Mouse (Mus musculus): ENCODE results near the gene Babam2. TPM values are rescaled to one million over a fixed set of nuclear protein-coding genes. Genes with fewer than 3 reads are reported as not detected.

Babam2 gene
- polyA plus RNA-seq, 1 experiment from 2014 or later: 32.3 TPM

DNA sequence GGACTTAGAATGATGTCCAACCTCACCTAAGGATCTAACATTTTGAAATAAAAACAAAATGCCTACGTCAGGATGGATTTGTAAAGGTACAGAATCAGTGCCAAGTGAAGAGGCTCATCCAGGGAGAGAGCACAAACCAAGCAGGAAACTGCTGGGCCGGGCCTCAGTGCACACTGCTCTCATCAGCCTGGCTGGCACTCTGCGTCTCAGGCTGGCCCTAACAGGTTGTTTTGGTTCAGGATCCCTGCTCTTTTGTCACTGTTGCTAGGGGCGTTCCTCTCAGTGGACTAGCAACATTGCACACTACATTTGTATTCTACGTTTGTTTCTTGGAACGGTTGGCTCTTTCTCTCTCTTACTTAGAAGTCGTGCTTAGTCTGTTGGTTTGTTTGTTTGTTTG is 231.5 kb downstream of the Babam2 start:
- Histone ChIP-seq H3K4me2 (ENCODE audit: low read length) (no peak overlapping the region), H3K27me3 (replicated peaks; ENCODE audit: control insufficient read depth, insufficient read depth, low read length) (no peaks in the 10 kb centered on the region), H3K9ac (ENCODE audit: low read length) (no peak overlapping the region), H3K4me3 (ENCODE audit: low read depth, low read length) (no peak overlapping the region), H3K9me3 (replicated peaks; ENCODE audit: control insufficient read depth, low read length) (no peaks in the 10 kb centered on the region), H3K4me1 (ENCODE audit: control insufficient read depth, insufficient read depth, low read length) (peaks cover 3% of the 10 kb centered on the region; the same call in 1 of the 2 replicates), H3K27ac (ENCODE audit: low read depth, low read length) (no peak overlapping the region), H3K36me3 (ENCODE audit: control insufficient read depth, insufficient read depth, low read length) (no peaks in the 10 kb centered on the region)
- ATAC-seq (peak; percentile 80; the same call in 1 of the 2 replicates), DNase-seq (ENCODE audit: low spot score) (peak; percentile 72)
- WGBS: 19% methylated on average over 7 of the region's 7 CpGs

DNA sequence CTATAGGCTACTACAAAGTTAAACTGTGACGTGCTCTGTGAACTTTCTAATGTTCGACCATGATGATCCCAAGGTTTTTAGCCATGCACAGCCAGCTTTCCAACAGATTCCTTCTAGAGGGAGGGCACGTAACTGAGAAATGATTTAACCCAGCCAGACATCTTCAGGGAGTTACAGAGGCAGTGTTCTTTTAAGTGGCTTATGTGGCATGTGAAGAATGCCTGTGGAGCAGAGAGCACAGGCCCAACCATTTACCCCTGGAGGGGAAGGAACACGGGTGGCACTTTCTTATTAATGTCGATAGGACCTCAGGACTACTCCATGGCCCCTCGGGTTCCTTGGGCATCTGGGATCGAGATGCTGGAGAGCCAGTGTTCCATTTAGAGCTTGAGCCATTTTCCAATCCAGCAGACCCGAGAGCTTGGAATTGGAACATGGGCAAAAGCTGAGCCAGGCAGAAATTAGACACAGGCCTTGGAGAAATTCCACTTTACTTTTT is 233.7 kb downstream of the Babam2 start:
- whole genome bisulfite sequencing: 85% methylated on average over 8 of the region's 8 CpGs

DNA sequence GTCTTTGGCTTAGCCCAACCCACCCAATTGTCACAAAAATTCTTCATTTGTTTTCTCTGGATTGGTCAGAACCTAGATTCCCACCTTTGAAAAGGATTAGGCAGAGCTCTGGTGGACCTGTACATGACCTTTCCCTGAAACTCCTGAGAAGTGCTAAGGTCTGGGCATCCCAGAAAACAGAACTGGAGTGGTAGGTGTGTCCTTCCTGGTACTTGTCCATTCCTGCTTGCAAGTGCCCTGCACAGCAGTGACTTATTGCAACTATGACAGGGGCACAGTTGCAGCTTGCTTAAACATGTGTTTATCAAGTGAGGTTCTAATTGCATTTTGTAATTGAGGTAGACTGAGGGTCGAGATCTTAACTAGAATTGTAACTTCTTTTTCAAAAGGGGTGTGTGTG is 234.2 kb downstream of the Babam2 start:
- no peaks in the 10 kb centered on the region for H3K9me3 ChIP-seq (replicated peaks; ENCODE audit: control insufficient read depth, low read length)
- ATAC-seq (no peak), DNase-seq (ENCODE audit: low spot score) (no peak)
- no peaks in the 10 kb centered on the region for H3K27me3 ChIP-seq (replicated peaks; ENCODE audit: control insufficient read depth, insufficient read depth, low read length)
- WGBS: 86% methylated on average over 1 of the region's 1 CpGs
- no peak overlapping the region for H3K27ac ChIP-seq (ENCODE audit: low read depth, low read length)
- H3K4me2 ChIP-seq (ENCODE audit: low read length): no peak overlapping the region
- H3K4me3 ChIP-seq (ENCODE audit: low read depth, low read length): no peak overlapping the region
- H3K9ac ChIP-seq (ENCODE audit: low read length): no peak overlapping the region
- H3K36me3 ChIP-seq (ENCODE audit: control insufficient read depth, insufficient read depth, low read length): no peaks in the 10 kb centered on the region
- peaks cover 3% of the 10 kb centered on the region; the same call in 1 of the 2 replicates for H3K4me1 ChIP-seq (ENCODE audit: control insufficient read depth, insufficient read depth, low read length)

More for the DNA sequence above, 233.7 kb downstream of the Babam2 start:
- no peaks in the 10 kb centered on the region for H3K36me3 ChIP-seq (ENCODE audit: control insufficient read depth, insufficient read depth, low read length)
- H3K4me2 ChIP-seq (ENCODE audit: low read length): no peak overlapping the region
- H3K4me1 ChIP-seq (ENCODE audit: control insufficient read depth, insufficient read depth, low read length): peaks cover 3% of the 10 kb centered on the region; the same call in 1 of the 2 replicates
- H3K27ac ChIP-seq (ENCODE audit: low read depth, low read length): no peak overlapping the region
- no peaks in the 10 kb centered on the region for H3K27me3 ChIP-seq (replicated peaks; ENCODE audit: control insufficient read depth, insufficient read depth, low read length)
- no peak overlapping the region for H3K4me3 ChIP-seq (ENCODE audit: low read depth, low read length)
- no peak for DNase-seq (ENCODE audit: low spot score)
- H3K9me3 ChIP-seq (replicated peaks; ENCODE audit: control insufficient read depth, low read length): no peaks in the 10 kb centered on the region
- no peak for ATAC-seq
- H3K9ac ChIP-seq (ENCODE audit: low read length): no peak overlapping the region

DNA sequence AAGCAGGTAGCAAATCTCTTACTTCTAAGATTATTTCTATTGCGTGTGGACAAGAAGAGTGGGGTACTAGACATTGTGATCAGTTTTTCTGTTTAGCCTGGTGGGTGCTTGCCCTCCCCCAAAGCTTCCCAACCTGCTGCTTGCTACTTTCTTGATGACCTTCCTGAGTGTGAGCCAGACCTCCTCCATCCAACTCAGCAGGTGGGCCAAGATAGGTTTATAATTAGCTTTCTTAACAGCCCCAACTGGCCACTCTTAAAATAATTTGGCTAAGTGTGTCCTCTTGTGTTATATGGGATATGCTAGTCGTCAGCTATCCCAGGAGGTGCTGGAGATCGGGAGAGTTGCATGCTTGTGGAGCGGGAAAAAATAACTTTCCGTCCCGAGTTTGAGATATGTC is 235.8 kb downstream of the Babam2 start:
- no peak for ATAC-seq
- H3K27ac ChIP-seq (ENCODE audit: low read depth, low read length): no peak overlapping the region

DNA sequence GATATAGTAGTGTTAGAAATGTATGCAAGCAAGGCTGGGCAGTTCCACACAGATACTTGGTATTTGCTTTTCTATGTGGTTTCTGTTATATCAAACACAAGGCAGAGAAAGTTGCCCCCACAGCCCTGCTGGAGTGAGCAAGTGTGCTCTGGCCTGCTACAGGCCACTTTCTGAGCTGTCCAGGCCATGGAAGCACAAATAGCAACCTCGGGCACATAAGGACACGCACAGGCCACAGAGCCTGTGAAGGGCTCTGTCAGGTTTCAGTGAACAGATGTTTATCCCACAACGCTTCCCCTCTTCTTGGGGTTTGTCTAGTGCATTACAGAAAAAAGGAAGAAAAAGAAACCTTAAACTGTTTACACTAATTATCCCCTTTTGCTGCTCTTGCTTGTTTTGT is 236.9 kb downstream of the Babam2 start:
- 83% methylated on average over 3 of the region's 3 CpGs for WGBS
- Histone ChIP-seq H3K27me3 (replicated peaks; ENCODE audit: control insufficient read depth, insufficient read depth, low read length) (no peaks in the 10 kb centered on the region), H3K4me3 (ENCODE audit: low read depth, low read length) (no peak overlapping the region), H3K27ac (ENCODE audit: low read depth, low read length) (no peak overlapping the region), H3K9ac (ENCODE audit: low read length) (no peak overlapping the region), H3K9me3 (replicated peaks; ENCODE audit: control insufficient read depth, low read length) (no peaks in the 10 kb centered on the region), H3K4me2 (ENCODE audit: low read length) (no peak overlapping the region), H3K36me3 (ENCODE audit: control insufficient read depth, insufficient read depth, low read length) (no peaks in the 10 kb centered on the region), H3K4me1 (ENCODE audit: control insufficient read depth, insufficient read depth, low read length) (no peaks in the 10 kb centered on the region)
- ATAC-seq (no peak), DNase-seq (ENCODE audit: low spot score) (no peak)

More for the DNA sequence above, 235.8 kb downstream of the Babam2 start:
- Histone ChIP-seq H3K36me3 (ENCODE audit: control insufficient read depth, insufficient read depth, low read length) (no peaks in the 10 kb centered on the region), H3K9me3 (replicated peaks; ENCODE audit: control insufficient read depth, low read length) (no peaks in the 10 kb centered on the region), H3K9ac (ENCODE audit: low read length) (no peak overlapping the region), H3K4me1 (ENCODE audit: control insufficient read depth, insufficient read depth, low read length) (peaks cover 3% of the 10 kb centered on the region; the same call in 1 of the 2 replicates), H3K4me2 (ENCODE audit: low read length) (no peak overlapping the region), H3K27me3 (replicated peaks; ENCODE audit: control insufficient read depth, insufficient read depth, low read length) (no peaks in the 10 kb centered on the region), H3K4me3 (ENCODE audit: low read depth, low read length) (no peak overlapping the region)
- whole genome bisulfite sequencing: 90% methylated on average over 6 of the region's 6 CpGs
- DNase-seq (ENCODE audit: low spot score): no peak

DNA sequence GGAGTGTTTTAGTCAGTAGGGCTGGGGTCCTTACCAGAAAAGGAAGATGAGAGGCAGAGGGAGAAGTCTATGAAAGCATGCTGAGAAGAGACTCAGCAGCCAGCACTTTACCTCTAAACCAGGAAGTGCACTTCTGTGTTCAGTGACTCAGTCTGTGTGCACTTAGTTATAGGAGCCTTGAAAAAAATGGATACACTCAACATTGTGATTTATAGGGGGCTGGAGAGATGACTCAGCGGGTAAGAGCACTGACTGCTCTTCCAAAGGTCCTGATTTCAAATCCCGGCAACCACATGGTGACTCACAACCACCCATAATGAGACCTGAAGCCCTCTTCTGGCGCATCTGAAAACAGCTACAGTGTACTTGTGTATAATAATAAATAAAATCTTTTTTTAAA is 238.5 kb downstream of the Babam2 start:
- no peak for ATAC-seq
- no peak overlapping the region for H3K27ac ChIP-seq (ENCODE audit: low read depth, low read length)
- H3K4me2 ChIP-seq (ENCODE audit: low read length): no peak overlapping the region
- no peak overlapping the region for H3K9ac ChIP-seq (ENCODE audit: low read length)
- H3K27me3 ChIP-seq (replicated peaks; ENCODE audit: control insufficient read depth, insufficient read depth, low read length): no peaks in the 10 kb centered on the region
- no peak for DNase-seq (ENCODE audit: low spot score)
- H3K4me3 ChIP-seq (ENCODE audit: low read depth, low read length): no peak overlapping the region
- H3K36me3 ChIP-seq (ENCODE audit: control insufficient read depth, insufficient read depth, low read length): no peaks in the 10 kb centered on the region
- no peaks in the 10 kb centered on the region for H3K4me1 ChIP-seq (ENCODE audit: control insufficient read depth, insufficient read depth, low read length)
- 91% methylated on average over 3 of the region's 3 CpGs for WGBS
- H3K9me3 ChIP-seq (replicated peaks; ENCODE audit: control insufficient read depth, low read length): no peaks in the 10 kb centered on the region

DNA sequence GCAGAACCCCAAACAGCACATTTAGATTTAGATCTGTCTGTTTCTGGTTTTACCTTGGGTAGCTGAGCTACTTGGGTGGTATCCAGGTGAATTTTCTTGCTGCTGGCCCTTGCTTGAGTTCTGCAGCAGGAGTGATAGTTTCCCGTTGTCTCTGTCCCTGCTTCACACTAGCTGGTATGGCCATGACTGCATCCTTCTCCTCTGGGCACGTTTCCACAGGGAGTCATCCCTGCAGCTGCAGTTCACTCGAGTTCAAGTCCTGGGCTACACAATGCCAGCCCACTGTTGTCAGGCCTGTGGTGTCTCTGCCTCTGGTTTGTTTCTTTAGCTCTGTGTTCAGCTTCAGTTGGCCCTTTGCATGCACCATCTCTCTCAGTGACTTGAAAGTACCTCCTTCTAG is 239.0 kb downstream of the Babam2 start:
- Histone ChIP-seq H3K27me3 (replicated peaks; ENCODE audit: control insufficient read depth, insufficient read depth, low read length) (no peaks in the 10 kb centered on the region), H3K27ac (ENCODE audit: low read depth, low read length) (no peak overlapping the region), H3K4me2 (ENCODE audit: low read length) (no peak overlapping the region), H3K9me3 (replicated peaks; ENCODE audit: control insufficient read depth, low read length) (no peaks in the 10 kb centered on the region), H3K4me1 (ENCODE audit: control insufficient read depth, insufficient read depth, low read length) (no peaks in the 10 kb centered on the region), H3K36me3 (ENCODE audit: control insufficient read depth, insufficient read depth, low read length) (no peaks in the 10 kb centered on the region), H3K4me3 (ENCODE audit: low read depth, low read length) (no peak overlapping the region), H3K9ac (ENCODE audit: low read length) (no peak overlapping the region)
- no peak for ATAC-seq
- no peak for DNase-seq (ENCODE audit: low spot score)
- 72% methylated on average over 3 of the region's 3 CpGs for WGBS

DNA sequence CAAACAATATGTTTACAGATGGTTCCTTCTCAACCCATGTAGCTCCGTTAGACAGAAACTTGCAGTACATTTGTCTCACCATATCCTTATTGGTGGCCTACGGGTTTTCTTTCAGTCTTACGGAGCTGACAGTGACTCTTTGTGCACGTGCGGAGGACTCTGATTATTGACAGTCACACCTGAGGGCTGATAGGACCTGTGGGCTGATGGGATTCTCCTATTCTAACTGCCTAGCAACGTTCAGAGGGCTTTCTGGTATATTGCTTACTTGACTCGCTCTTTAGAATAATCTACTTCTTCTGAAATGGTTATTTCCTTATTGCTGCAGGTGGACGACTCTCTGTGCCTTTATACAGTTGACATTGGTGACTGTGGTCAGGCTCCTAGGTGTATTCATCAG is 243.4 kb downstream of the Babam2 start:
- no peak for ATAC-seq
- WGBS: 90% methylated on average over 8 of the region's 8 CpGs

DNA sequence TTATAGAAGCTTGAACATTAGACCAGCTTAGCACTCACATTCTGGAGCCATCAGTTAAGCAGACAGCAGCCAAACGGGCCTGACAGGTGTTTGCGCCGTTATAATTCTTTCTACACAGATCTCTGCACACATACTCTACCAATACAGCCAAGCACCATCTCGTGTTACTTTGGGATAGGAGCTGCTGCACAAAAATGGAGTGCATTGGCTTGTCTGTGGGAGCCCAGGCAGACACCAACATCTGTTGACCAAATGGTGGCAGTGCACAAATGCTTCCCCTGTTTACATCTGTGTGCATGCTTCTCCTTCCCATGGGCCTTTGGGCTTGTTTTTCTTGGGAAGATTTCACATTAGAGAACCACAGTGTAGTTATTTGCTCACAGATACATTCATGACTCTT is 249.7 kb downstream of the Babam2 start:
- WGBS: 79% methylated on average over 4 of the region's 4 CpGs
- Histone ChIP-seq H3K36me3 (ENCODE audit: control insufficient read depth, insufficient read depth, low read length) (no peaks in the 10 kb centered on the region), H3K27me3 (replicated peaks; ENCODE audit: control insufficient read depth, insufficient read depth, low read length) (no peaks in the 10 kb centered on the region), H3K9ac (ENCODE audit: low read length) (no peak overlapping the region), H3K27ac (ENCODE audit: low read depth, low read length) (no peak overlapping the region), H3K9me3 (replicated peaks; ENCODE audit: control insufficient read depth, low read length) (no peaks in the 10 kb centered on the region), H3K4me2 (ENCODE audit: low read length) (no peak overlapping the region), H3K4me3 (ENCODE audit: low read depth, low read length) (no peak overlapping the region), H3K4me1 (ENCODE audit: control insufficient read depth, insufficient read depth, low read length) (no peaks in the 10 kb centered on the region)
- no peak for DNase-seq (ENCODE audit: low spot score)
- no peak for ATAC-seq

More for the DNA sequence above, 243.4 kb downstream of the Babam2 start:
- Histone ChIP-seq H3K27ac (ENCODE audit: low read depth, low read length) (no peak overlapping the region), H3K9ac (ENCODE audit: low read length) (no peak overlapping the region), H3K4me2 (ENCODE audit: low read length) (no peak overlapping the region), H3K36me3 (ENCODE audit: control insufficient read depth, insufficient read depth, low read length) (no peaks in the 10 kb centered on the region), H3K4me3 (ENCODE audit: low read depth, low read length) (no peak overlapping the region), H3K9me3 (replicated peaks; ENCODE audit: control insufficient read depth, low read length) (no peaks in the 10 kb centered on the region), H3K27me3 (replicated peaks; ENCODE audit: control insufficient read depth, insufficient read depth, low read length) (no peaks in the 10 kb centered on the region), H3K4me1 (ENCODE audit: control insufficient read depth, insufficient read depth, low read length) (no peaks in the 10 kb centered on the region)
- no peak for DNase-seq (ENCODE audit: low spot score)

All from forebrain, embryonic 14.5 days (tissue).